Mouse (Mus musculus) embryonic facial prominence, embryonic 12.5 days (tissue): ENCODE data around the gene Mettl27. TPM values are rescaled to one million over a fixed set of nuclear protein-coding genes. Genes with fewer than 3 reads are reported as not detected.

Experiments
- ATAC-seq: fragments of 200-750 bp; cut with Nextera tagmentation; 2 replicates; pipeline ENCODE4 v1.8.0; 2017; ENCODE audit not compliant: insufficient number of reproducible peaks, insufficient read depth, low FRiP score, low TSS enrichment
- H3K27ac ChIP-seq: fragments of 300-500 bp; sonication (generic); 2 replicates; pipeline ENCODE4 v1.5.1; 2016; ENCODE audit warnings: mild to moderate bottlenecking
- H3K27me3 ChIP-seq: fragments of 300-500 bp; sonication (generic); 2 replicates; pipeline ENCODE4 v1.6.1; 2016; ENCODE audit warnings: mild to moderate bottlenecking, moderate library complexity
- H3K36me3 ChIP-seq: fragments of 300-500 bp; sonication (generic); 2 replicates; pipeline ENCODE4 v1.6.1; 2016; ENCODE audit warnings: mild to moderate bottlenecking
- H3K4me1 ChIP-seq: fragments of 300-500 bp; sonication (generic); 2 replicates; pipeline ENCODE4 v1.6.1; 2016
- H3K4me2 ChIP-seq: fragments of 300-500 bp; sonication (generic); replicated peaks from 2 replicates; pipeline ENCODE4 v1.6.1; 2016; ENCODE audit warnings: mild to moderate bottlenecking, moderate library complexity
- H3K4me3 ChIP-seq: fragments of 300-500 bp; sonication (generic); 2 replicates; pipeline ENCODE4 v1.5.1; 2016; ENCODE audit warnings: mild to moderate bottlenecking
- H3K9ac ChIP-seq: fragments of 300-500 bp; sonication (generic); 2 replicates; pipeline ENCODE4 v1.6.1; 2016; ENCODE audit warnings: mild to moderate bottlenecking, moderate library complexity
- H3K9me3 ChIP-seq: fragments of 300-500 bp; sonication (generic); 2 replicates; pipeline ENCODE4 v1.6.1; 2016; ENCODE audit warnings: mild to moderate bottlenecking, moderate library complexity
- WGBS: fragments of 180-500 bp; shearing (Covaris S2); methylation state at CpG from one replicate; pipeline ENCODE4 v1.1.7; 2016; 5-methylcytosine and 5-hydroxymethylcytosine counted together
- polyA plus RNA-seq: library from polyadenylated mRNA; unstranded; fragments of >200 nt; fragmentation: Nextera tagmentation; extraction: Ambion mirVana; gene quantifications from 2 replicates; pipeline ENCODE4 v1.2.1, GENCODE M21; 2016

Gene Mettl27
- polyA plus RNA-seq, 1 experiment from 2014 or later, result 21.8 TPM

DNA sequence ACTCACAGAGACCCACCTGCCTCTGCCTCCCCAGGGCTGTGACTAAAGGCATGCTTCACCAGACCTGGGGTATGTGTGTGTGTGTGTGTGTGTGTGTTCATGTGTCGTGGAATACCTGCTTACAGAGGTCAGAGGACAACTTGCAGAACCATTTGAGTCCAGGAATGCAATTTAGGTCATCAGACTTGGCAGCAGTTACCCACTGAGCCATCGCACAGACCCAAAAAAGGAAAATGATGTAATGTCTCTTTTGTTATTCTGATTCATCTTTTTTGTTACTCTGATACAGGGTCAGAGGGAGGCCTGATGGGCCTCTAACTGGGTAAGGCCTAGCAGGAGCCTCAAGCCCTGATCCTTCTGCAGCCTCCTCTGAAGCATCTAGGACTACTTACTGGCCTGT lies 10.6 kb downstream of the Mettl27 start:
- 73% methylated on average over 2 of the region's 2 CpGs for WGBS
- no peak overlapping the region for H3K4me2 ChIP-seq
- no peak overlapping the region for H3K4me3 ChIP-seq
- H3K9me3 ChIP-seq, result no peaks in the 10 kb centered on the region
- no peaks in the 10 kb centered on the region for H3K36me3 ChIP-seq
- H3K9ac ChIP-seq, result no peak overlapping the region
- ATAC-seq, result no peak
- peaks cover 34% of the 10 kb centered on the region for H3K27me3 ChIP-seq
- H3K4me1 ChIP-seq, result peaks cover 4% of the 10 kb centered on the region
- no peak overlapping the region for H3K27ac ChIP-seq

GRCm38 (mm10) chr5:134944179-134944578 lies 12.0 kb downstream of the Mettl27 start:
- Histone ChIP-seq H3K4me3 (no peak overlapping the region), H3K9ac (no peak overlapping the region), H3K9me3 (no peaks in the 10 kb centered on the region), H3K27ac (no peak overlapping the region), H3K4me2 (no peak overlapping the region), H3K4me1 (peaks cover 4% of the 10 kb centered on the region), H3K27me3 (peaks cover 41% of the 10 kb centered on the region), H3K36me3 (no peaks in the 10 kb centered on the region)
- WGBS, result 77% methylated on average over 5 of the region's 5 CpGs
- ATAC-seq, result no peak

- H3K27me3 ChIP-seq, result peaks cover 41% of the 10 kb centered on the region
Observed at GRCm38 (mm10) chr5:134945266-134945959, 13.2 kb downstream of the Mettl27 start.

DNA sequence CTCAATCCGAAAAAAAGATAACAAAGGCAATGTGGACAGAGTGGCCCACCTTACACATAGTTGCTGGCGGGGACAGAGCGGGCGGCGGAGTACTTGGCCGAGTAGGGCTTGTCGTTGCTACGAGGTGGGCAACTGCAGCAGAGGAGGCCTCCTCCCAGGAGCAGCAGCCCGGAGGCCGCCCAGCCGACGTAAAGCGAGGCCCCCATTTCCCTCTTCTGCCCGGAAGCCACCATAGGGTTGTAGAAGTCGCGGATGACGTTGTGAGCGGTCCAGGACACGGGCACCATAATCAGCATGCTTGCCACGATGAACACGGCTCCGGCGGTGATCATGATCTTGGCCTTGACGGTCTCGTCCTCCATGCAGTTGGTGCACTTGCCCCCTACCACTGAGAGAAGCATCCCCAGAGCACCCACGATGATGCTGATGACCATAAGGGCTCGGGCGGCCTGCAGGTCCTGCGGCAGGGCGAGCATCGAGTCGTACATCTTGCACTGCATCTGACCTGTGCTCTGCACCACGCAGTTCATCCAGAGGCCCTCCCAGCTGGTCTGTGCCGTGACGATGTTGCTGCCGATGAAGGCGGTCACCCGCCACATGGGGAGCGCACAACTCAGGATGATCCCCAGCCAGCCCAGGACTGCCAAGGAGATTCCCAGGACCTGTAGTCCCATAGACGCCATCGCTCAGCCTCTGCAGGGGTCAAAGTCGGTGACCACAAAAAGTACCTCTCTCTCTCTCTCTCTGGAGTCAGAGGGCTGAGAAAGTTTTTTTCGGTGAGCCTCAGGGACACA lies 14.1 kb downstream of the Mettl27 start:
- Histone ChIP-seq H3K27ac (peak overlapping the region; percentile 63; the same call in 1 of the 2 replicates), H3K4me3 (peak overlapping the region; percentile 30), H3K4me2 (peak overlapping the region; percentile 33), H3K9me3 (no peaks in the 10 kb centered on the region), H3K36me3 (no peaks in the 10 kb centered on the region), H3K9ac (peak overlapping the region; percentile 41), H3K27me3 (peaks cover 46% of the 10 kb centered on the region), H3K4me1 (peaks cover 9% of the 10 kb centered on the region)
- no peak for ATAC-seq
- WGBS, result 15% methylated on average over 43 of the region's 43 CpGs

More at GRCm38 (mm10) chr5:134945266-134945959, 13.2 kb downstream of the Mettl27 start:
- peak overlapping the region; percentile 33 for H3K4me2 ChIP-seq
- H3K9ac ChIP-seq, result peak overlapping the region; percentile 41; the same call in 1 of the 2 replicates
- peaks cover 4% of the 10 kb centered on the region for H3K4me1 ChIP-seq
- peak overlapping the region; percentile 30 for H3K4me3 ChIP-seq
- H3K9me3 ChIP-seq, result no peaks in the 10 kb centered on the region
- H3K27ac ChIP-seq, result 0 out of 2 replicates have a peak overlapping the region, but pooled peaks have one; percentile 63
- no peak for ATAC-seq
- no peaks in the 10 kb centered on the region for H3K36me3 ChIP-seq
- 36% methylated on average over 18 of the region's 19 CpGs for WGBS

GRCm38 (mm10) chr5:134946857-134947255 lies 14.7 kb downstream of the Mettl27 start, which contains the start of gene Cldn4:
Cldn4 (minus strand) TSS chr5:134946934.
- no peaks in the 10 kb centered on the region for H3K9me3 ChIP-seq

DNA sequence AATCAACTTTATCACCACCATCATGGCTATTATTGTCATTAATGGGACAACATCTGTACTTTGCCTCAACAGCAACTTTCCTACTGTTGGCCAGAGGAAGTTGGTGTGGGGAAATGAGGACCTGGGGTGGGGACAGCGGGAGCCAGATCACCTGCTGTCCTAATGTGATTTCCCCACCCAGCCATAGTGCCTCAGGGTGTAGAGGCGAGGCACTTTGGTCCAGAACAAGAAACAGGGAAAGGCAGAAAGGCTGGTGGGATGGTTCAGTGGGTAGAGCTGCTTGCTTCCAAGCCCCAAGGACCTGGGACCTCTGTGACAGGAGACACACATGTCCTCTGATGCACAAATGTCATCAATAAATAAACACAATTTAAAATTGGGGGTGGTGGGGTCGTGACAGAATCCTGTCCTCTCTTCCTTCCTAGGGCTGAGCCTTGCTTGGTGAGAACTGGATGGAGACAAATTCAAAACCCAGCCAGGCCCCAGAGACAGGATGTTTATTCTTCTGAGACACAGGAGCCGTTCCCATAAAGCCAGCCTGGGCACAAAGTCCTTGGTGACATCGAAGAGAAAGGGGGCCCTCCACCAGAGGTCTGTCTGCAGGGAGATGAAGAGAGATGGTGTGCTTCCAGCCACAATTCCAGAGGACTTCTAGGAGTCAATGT lies 15.4 kb downstream of the Mettl27 start:
- Histone ChIP-seq H3K9ac (no peak overlapping the region), H3K27me3 (peaks cover 49% of the 10 kb centered on the region), H3K36me3 (no peaks in the 10 kb centered on the region), H3K27ac (no peak overlapping the region), H3K4me1 (peaks cover 13% of the 10 kb centered on the region), H3K4me2 (no peak overlapping the region), H3K9me3 (no peaks in the 10 kb centered on the region), H3K4me3 (no peak overlapping the region)
- 45% methylated on average over 5 of the region's 5 CpGs for WGBS
- ATAC-seq, result no peak

More at GRCm38 (mm10) chr5:134946857-134947255, 14.7 kb downstream of the Mettl27 start, which contains the start of gene Cldn4:
- Histone ChIP-seq H3K4me2 (peak within 1 kb of the TSS; percentile 33), H3K27ac (peak within 1 kb of the TSS; percentile 63; the same call in 1 of the 2 replicates), H3K9ac (peak within 1 kb of the TSS; percentile 41), H3K4me1 (peaks cover 13% of the 10 kb centered on the region), H3K36me3 (no peaks in the 10 kb centered on the region), H3K4me3 (peak within 1 kb of the TSS; percentile 30), H3K27me3 (peaks cover 49% of the 10 kb centered on the region)
- ATAC-seq, result peak; percentile 18; the same call in 1 of the 2 replicates
- WGBS, result 5% methylated on average over 11 of the region's 11 CpGs

DNA sequence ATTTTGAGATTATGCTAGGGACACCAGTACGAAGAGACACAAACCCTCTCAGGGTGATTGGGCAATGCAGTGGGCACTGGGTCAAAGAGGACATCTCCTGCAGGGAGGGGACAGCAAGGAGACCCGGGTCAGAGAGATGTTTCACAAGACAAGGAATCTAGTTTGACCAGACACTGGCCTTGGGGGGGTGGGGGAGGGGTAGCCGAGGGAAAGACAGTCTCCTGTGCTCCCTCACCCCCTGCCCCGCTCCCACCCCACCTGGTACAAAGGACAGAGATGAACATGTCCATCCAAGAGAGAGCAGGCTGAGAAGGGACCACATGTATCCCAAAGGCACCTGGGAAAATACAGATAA lies 15.9 kb downstream of the Mettl27 start:
- no peaks in the 10 kb centered on the region for H3K9me3 ChIP-seq
- H3K36me3 ChIP-seq, result no peaks in the 10 kb centered on the region
- H3K4me2 ChIP-seq, result no peak overlapping the region
- no peak overlapping the region for H3K9ac ChIP-seq
- no peak overlapping the region for H3K4me3 ChIP-seq
- ATAC-seq, result no peak
- no peak overlapping the region for H3K27ac ChIP-seq
- H3K27me3 ChIP-seq, result peaks cover 49% of the 10 kb centered on the region
- peaks cover 13% of the 10 kb centered on the region for H3K4me1 ChIP-seq
- WGBS, result 53% methylated on average over 4 of the region's 4 CpGs

DNA sequence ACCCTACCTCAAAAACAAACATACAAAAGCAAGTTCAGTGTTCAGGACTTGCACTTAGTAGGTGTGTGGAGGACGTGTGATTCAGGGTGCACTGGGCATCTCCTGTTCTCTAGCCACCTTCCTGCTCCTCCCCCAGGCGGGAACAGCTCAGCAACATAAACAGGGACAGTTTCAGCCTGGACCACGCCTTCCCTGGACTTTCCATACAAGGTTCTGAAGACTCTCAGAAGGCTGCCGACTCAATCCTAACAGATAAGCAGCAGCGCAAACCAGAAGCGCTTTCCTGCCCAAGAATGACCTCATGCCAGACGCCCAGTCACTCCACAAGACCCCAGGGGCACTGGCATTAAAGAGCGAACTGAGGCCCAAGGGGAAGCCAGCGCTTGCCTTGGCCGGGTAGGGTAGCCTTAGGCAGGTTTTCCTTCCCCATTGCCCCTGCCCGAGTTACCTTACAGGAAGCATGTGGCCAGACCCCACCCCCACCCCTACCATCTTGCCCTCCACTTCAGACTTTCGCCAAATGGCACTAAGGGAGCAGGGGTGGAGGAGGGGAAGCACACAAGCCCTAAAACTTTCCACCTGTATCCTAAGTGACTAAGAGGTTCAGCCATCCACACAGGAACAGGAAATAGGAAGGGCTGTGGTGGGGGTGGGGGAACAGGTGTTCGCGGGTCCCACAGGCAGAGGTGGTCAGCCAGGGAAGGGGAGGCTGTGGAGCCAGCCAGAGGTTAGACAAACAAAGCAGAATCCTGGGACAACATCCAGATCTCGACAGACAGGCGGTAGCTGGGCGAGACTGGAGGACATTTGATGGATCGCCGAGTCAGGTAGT lies 19.1 kb downstream of the Mettl27 start:
- Histone ChIP-seq H3K4me1 (peaks cover 13% of the 10 kb centered on the region), H3K9ac (no peak overlapping the region), H3K4me2 (no peak overlapping the region), H3K27ac (0 out of 2 replicates have a peak overlapping the region, but pooled peaks have one; percentile 42), H3K36me3 (no peaks in the 10 kb centered on the region), H3K4me3 (no peak overlapping the region), H3K27me3 (peaks cover 29% of the 10 kb centered on the region), H3K9me3 (no peaks in the 10 kb centered on the region)
- WGBS, result 29% methylated on average over 19 of the region's 19 CpGs
- ATAC-seq, result no peak

GRCm38 (mm10) chr5:134955491-134955890 lies 23.3 kb downstream of the Mettl27 start:
- no peak overlapping the region for H3K4me2 ChIP-seq

GRCm38 (mm10) chr5:134959114-134959513 lies 26.9 kb downstream of the Mettl27 start:
- Histone ChIP-seq H3K9me3 (no peaks in the 10 kb centered on the region), H3K27ac (no peak overlapping the region), H3K4me2 (no peak overlapping the region), H3K36me3 (no peaks in the 10 kb centered on the region), H3K27me3 (no peaks in the 10 kb centered on the region; the same call in 1 of the 2 replicates), H3K4me3 (no peak overlapping the region), H3K9ac (no peak overlapping the region), H3K4me1 (no peaks in the 10 kb centered on the region)
- ATAC-seq, result no peak
- 71% methylated on average over 7 of the region's 7 CpGs for WGBS

More at GRCm38 (mm10) chr5:134955491-134955890, 23.3 kb downstream of the Mettl27 start:
- H3K27ac ChIP-seq, result no peak overlapping the region
- H3K4me3 ChIP-seq, result no peak overlapping the region
- WGBS, result 75% methylated on average over 5 of the region's 5 CpGs
- H3K27me3 ChIP-seq, result peaks cover 8% of the 10 kb centered on the region; the same call in 1 of the 2 replicates
- H3K4me1 ChIP-seq, result peaks cover 9% of the 10 kb centered on the region
- no peaks in the 10 kb centered on the region for H3K9me3 ChIP-seq
- H3K36me3 ChIP-seq, result no peaks in the 10 kb centered on the region
- no peak overlapping the region for H3K9ac ChIP-seq
- ATAC-seq, result no peak

DNA sequence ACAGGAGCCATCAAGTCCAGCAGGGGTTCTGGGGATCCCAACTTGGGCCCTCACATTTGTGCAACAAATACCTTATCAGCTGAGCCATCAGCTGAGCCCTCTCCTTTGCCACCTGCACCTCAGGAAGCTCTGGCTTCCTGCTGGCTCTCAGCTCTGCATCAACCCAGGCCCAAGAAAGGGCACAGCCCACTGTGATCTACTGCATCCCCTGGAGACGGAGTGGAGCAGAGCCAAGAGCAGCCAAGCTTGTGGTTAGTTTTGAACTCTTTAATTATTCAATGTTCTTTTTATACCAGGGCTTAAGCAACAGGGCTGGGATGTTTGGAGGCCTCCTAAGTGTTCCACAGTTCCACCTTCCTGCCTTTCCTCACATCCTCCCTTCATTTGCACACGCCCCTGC lies 28.3 kb downstream of the Mettl27 start:
- Histone ChIP-seq H3K4me2 (no peak overlapping the region), H3K4me3 (no peak overlapping the region), H3K27ac (no peak overlapping the region), H3K9ac (no peak overlapping the region), H3K27me3 (no peaks in the 10 kb centered on the region; the same call in 1 of the 2 replicates), H3K4me1 (no peaks in the 10 kb centered on the region), H3K9me3 (no peaks in the 10 kb centered on the region), H3K36me3 (no peaks in the 10 kb centered on the region)
- WGBS, result 69% methylated on average over 2 of the region's 2 CpGs
- no peak for ATAC-seq
